Mouse (Mus musculus): ENCODE results near the gene Pth2.

GRCm38 (mm10) chr7:45138403-45138802 is 42.4 kb upstream of the Pth2 start:
- TF ChIP-seq CTCF (IDR thresholded peaks at IDR 0.05; ENCODE audit: control insufficient read depth, insufficient read depth, insufficient replicate concordance, low read depth, low read length) (no peak), POLR2A (IDR thresholded peaks at IDR 0.05; ENCODE audit: control insufficient read depth, low read depth, low read length) (no peak)

Data from testis, adult 2 months (tissue).